Comparison of ENCODE assay signal across 12 mouse cellular contexts in the genomic region with DNA sequence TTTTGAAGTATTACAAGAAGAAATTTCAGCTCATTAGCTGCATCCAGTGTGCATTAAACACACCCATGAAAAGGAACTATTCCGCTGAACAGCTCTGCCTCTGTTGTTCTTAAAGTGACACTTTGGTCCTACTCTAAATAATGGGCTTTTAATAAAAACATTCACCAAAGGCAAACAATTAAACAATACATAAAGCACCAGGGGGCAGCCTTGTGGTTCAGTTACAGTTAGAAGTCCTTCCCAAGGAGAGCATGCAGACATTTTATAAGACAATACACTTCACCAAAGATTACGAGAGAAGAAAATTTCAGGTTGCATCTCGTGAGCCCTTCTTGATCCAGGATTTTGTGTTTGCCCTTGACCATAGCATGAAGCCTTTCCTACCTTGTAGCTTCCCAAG.
A peak's percentile ranks its signal among the peaks of the same experiment; 100 is the strongest.
DNase-seq lines count a peak whose midpoint lies in the region; ATAC-seq and TF ChIP-seq lines count a peak whose summit lies in the region.
"Had no signal": no experiment of that assay in that cellular context is flagged by ENCODE, and none has a peak within 500 bp of the region (broad histone marks: within the 10 kb centered on the region; RNA-seq: fewer than 3 reads in every experiment).

No protein-coding gene starts in this region.

- H3K27me3 ChIP-seq in kidney, postnatal 0 days (ENCODE audit: insufficient read depth, low read length): no peaks in the 10 kb centered on the region
- no peaks in the 10 kb centered on the region for H3K27me3 ChIP-seq in kidney, embryonic 14.5 days (ENCODE audit: control insufficient read depth, insufficient read depth, low read length)
- H3K27me3 ChIP-seq in limb, embryonic 10.5 days (ENCODE audit: low read depth, poor library complexity, severe bottlenecking): no peaks in the 10 kb centered on the region
- H3K27me3 ChIP-seq: liver, embryonic 13.5 days had no signal

- H3K4me2 ChIP-seq in kidney, postnatal 0 days (ENCODE audit: low read length): no peak overlapping the region
- H3K4me2 ChIP-seq in kidney, embryonic 14.5 days (replicated peaks; ENCODE audit: low read depth, low read length): no peak overlapping the region
- H3K4me2 ChIP-seq: liver, embryonic 13.5 days had no signal

- H3K9me3 ChIP-seq in kidney, postnatal 0 days (replicated peaks; ENCODE audit: low read length): no peaks in the 10 kb centered on the region
- no peaks in the 10 kb centered on the region for H3K9me3 ChIP-seq in kidney, embryonic 14.5 days (ENCODE audit: control insufficient read depth, low read length)
- H3K9me3 ChIP-seq in limb, embryonic 10.5 days (replicated peaks): no peaks in the 10 kb centered on the region
- H3K9me3 ChIP-seq: liver, embryonic 13.5 days had no signal

- peak; percentile 58 for TF ChIP-seq CTCF in kidney, postnatal 0 days (IDR thresholded peaks at IDR 0.05; ENCODE audit: low read depth)
- TF ChIP-seq CTCF in brain, embryonic 14.5 days (IDR thresholded peaks at IDR 0.05; ENCODE audit: borderline replicate concordance, extremely low read depth, insufficient read depth, insufficient read length): no peak

- DNase-seq in CD4-positive, CD25-positive, alpha-beta regulatory T cell, adult 2 months (ENCODE audit: low read depth, low spot score): peak; percentile 11
- peak; percentile 34 for DNase-seq in kidney, postnatal 0 days (ENCODE audit: low spot score)
- peak; percentile 20 for DNase-seq in brain, embryonic 14.5 days (ENCODE audit: low read depth)
- peak; percentile 34 for DNase-seq in limb, embryonic 10.5 days (ENCODE audit: low spot score)
- no peak for DNase-seq in right cerebral cortex, adult 18-20 months
- DNase-seq in neural tube, embryonic 10.5 days (ENCODE audit: extremely low spot score, low spot score): no peak
- DNase-seq: forebrain, postnatal 0 days; kidney, adult 9 months; layer of hippocampus, adult 9-11 months; liver, embryonic 13.5 days had no signal

- H3K4me3 ChIP-seq in kidney, postnatal 0 days (replicated peaks; ENCODE audit: low read depth, low read length): no peak overlapping the region
- no peak overlapping the region for H3K4me3 ChIP-seq in kidney, embryonic 14.5 days (ENCODE audit: low read length)
- no peak overlapping the region for H3K4me3 ChIP-seq in limb, embryonic 10.5 days
- H3K4me3 ChIP-seq: liver, embryonic 13.5 days had no signal

- no peak overlapping the region for H3K27ac ChIP-seq in kidney, postnatal 0 days
- no peak overlapping the region for H3K27ac ChIP-seq in kidney, embryonic 14.5 days (ENCODE audit: low read depth, low read length)
- H3K27ac ChIP-seq in limb, embryonic 10.5 days: peak overlapping the region; percentile 86
- H3K27ac ChIP-seq: liver, embryonic 13.5 days had no signal

- WGBS in kidney, postnatal 0 days: 65% methylated on average over 3 of the region's 3 CpGs
- WGBS in kidney, embryonic 14.5 days: 79% methylated on average over 3 of the region's 3 CpGs
- 60% methylated on average over 3 of the region's 3 CpGs for WGBS in limb, embryonic 10.5 days

- H3K4me1 ChIP-seq in kidney, postnatal 0 days (replicated peaks; ENCODE audit: insufficient read depth, low read length): no peaks in the 10 kb centered on the region
- H3K4me1 ChIP-seq in kidney, embryonic 14.5 days (ENCODE audit: control insufficient read depth, insufficient read depth, low read length): no peaks in the 10 kb centered on the region
- H3K4me1 ChIP-seq in limb, embryonic 10.5 days: peaks cover 50% of the 10 kb centered on the region
- H3K4me1 ChIP-seq: liver, embryonic 13.5 days had no signal

- H3K9ac ChIP-seq in kidney, postnatal 0 days (ENCODE audit: low read depth, low read length): no peak overlapping the region
- no peak overlapping the region for H3K9ac ChIP-seq in kidney, embryonic 14.5 days (ENCODE audit: low read depth, low read length)
- H3K9ac ChIP-seq: forebrain, postnatal 0 days; liver, embryonic 13.5 days had no signal

- no peak for TF ChIP-seq POLR2A in brain, embryonic 14.5 days (IDR thresholded peaks at IDR 0.05; ENCODE audit: borderline replicate concordance, extremely low read depth, insufficient read depth, insufficient read length, poor library complexity, severe bottlenecking)

- H3K36me3 ChIP-seq in kidney, postnatal 0 days (ENCODE audit: insufficient read depth, low read length): no peaks in the 10 kb centered on the region
- no peaks in the 10 kb centered on the region for H3K36me3 ChIP-seq in kidney, embryonic 14.5 days (ENCODE audit: control insufficient read depth, insufficient read depth, low read length)
- no peaks in the 10 kb centered on the region for H3K36me3 ChIP-seq in limb, embryonic 10.5 days
- H3K36me3 ChIP-seq: liver, embryonic 13.5 days had no signal

- ATAC-seq in CD4-positive, CD25-positive, alpha-beta regulatory T cell, adult 4 months: no peak
- ATAC-seq in kidney, postnatal 0 days (replicated peaks; ENCODE audit: low FRiP score, low read depth): no peak
- ATAC-seq in kidney, embryonic 14.5 days (ENCODE audit: low FRiP score, low TSS enrichment): no peak
- ATAC-seq: forebrain, postnatal 0 days had no signal

Comparison
In these comparisons a context has a peak if more than half of its experiments do, and no peak if none do; other contexts are left out.
1. DNase-seq: peak in CD4-positive, CD25-positive, alpha-beta regulatory T cell, adult 2 months (single experiment), kidney, postnatal 0 days (single experiment), brain, embryonic 14.5 days (single experiment) and limb, embryonic 10.5 days (single experiment); none in right cerebral cortex, adult 18-20 months (single experiment) and neural tube, embryonic 10.5 days (single experiment).